Mouse (Mus musculus): ENCODE results near the gene Ptpn6.

DNA sequence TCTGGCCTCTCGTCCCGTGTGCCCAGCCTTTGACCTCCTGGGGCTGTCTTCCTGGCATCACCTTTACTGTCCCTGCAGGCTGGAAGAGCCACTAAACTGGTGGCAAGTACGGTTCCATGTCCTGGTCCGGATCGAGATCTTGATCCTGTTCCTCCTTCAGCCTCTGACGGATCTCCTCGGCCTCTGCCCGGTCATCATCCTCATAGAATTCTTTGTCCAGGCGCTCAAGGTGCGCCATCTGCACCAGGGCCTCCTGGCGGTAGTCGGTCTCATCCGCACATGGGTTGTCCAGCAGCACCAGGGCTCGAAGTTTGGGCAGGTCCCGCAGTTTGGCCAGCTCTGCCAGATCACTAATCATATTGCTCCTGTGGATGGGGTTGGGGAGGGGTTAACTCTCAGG is 32.0 kb upstream of the Ptpn6 start:
- TF ChIP-seq GATA1 (IDR thresholded peaks at IDR 0.05; ENCODE audit: low read length) (no peak), TAL1 (IDR thresholded peaks at IDR 0.05; ENCODE audit: low read length) (no peak)

Data from erythroblast, embryonic 14.5 days (primary cell).